Mouse (Mus musculus) stomach, embryonic 14.5 days (tissue): Measurements from ENCODE around the gene Cib4. TPM values are rescaled to one million over a fixed set of nuclear protein-coding genes. Genes with fewer than 3 reads are reported as not detected.

Experiments
- ATAC-seq: fragments of 200-750 bp; cut with Nextera tagmentation; 2 replicates; pipeline ENCODE4 v1.8.0; 2017; ENCODE audit warnings: low read depth, moderate TSS enrichment; ENCODE audit not compliant: insufficient number of reproducible peaks, insufficient read depth, low FRiP score
- H3K27ac ChIP-seq: fragments of 300-500 bp; sonication (generic); 2 replicates; pipeline ENCODE4 v1.5.1; 2014; ENCODE audit warnings: mild to moderate bottlenecking, low read length, moderate library complexity, mixed read lengths
- H3K27me3 ChIP-seq: fragments of 300-500 bp; sonication (generic); 2 replicates; pipeline ENCODE4 v1.6.1; 2014; ENCODE audit warnings: low read length, control low read depth, mixed read lengths; ENCODE audit not compliant: control insufficient read depth, insufficient read depth
- H3K36me3 ChIP-seq: fragments of 300-500 bp; sonication (generic); 2 replicates; pipeline ENCODE4 v1.6.1; 2014; ENCODE audit warnings: mild to moderate bottlenecking, control low read depth, low read length, moderate library complexity, mixed read lengths; ENCODE audit not compliant: control insufficient read depth, insufficient read depth
- H3K4me1 ChIP-seq: fragments of 300-500 bp; sonication (generic); 2 replicates; pipeline ENCODE4 v1.6.1; 2014; ENCODE audit warnings: low read length, control low read depth, mixed read lengths; ENCODE audit not compliant: control insufficient read depth, insufficient read depth
- H3K4me2 ChIP-seq: fragments of 300-500 bp; sonication (generic); replicated peaks from 2 replicates; pipeline ENCODE4 v1.6.1; 2014; ENCODE audit warnings: low read depth, low read length, control low read depth
- H3K4me3 ChIP-seq: fragments of 300-500 bp; sonication (generic); 2 replicates; pipeline ENCODE4 v1.5.1; 2014; ENCODE audit warnings: low read depth, low read length, control low read depth
- H3K9ac ChIP-seq: fragments of 300-500 bp; sonication (generic); replicated peaks from 2 replicates; pipeline ENCODE4 v1.6.1; 2014; ENCODE audit warnings: low read depth, mild to moderate bottlenecking, control low read depth, low read length, moderate library complexity, mixed read lengths
- H3K9me3 ChIP-seq: fragments of 300-500 bp; sonication (generic); 2 replicates; pipeline ENCODE4 v1.6.1; 2016; ENCODE audit warnings: low read depth, low read length, control low read depth; ENCODE audit not compliant: control insufficient read depth
- WGBS: fragments of 180-500 bp; shearing (Covaris S2); extraction: QIAGEN DNeasy Blood & Tissue Kit; methylation state at CpG from one replicate; pipeline ENCODE4 v1.1.7; 2014; 5-methylcytosine and 5-hydroxymethylcytosine counted together
- polyA plus RNA-seq: library from polyadenylated mRNA; unstranded; fragments of >200 nt; fragmentation: Nextera tagmentation; extraction: Ambion mirVana; gene quantifications from 2 replicates; pipeline ENCODE4 v1.2.1, GENCODE M21; 2014

The Cib4 gene
- polyA plus RNA-seq, 1 experiment from 2014 or later = not detected

- Histone ChIP-seq H3K27ac (peak overlapping the region; percentile 72; the same call in 1 of the 2 replicates), H3K4me3 (no peak overlapping the region), H3K9ac (no peak overlapping the region), H3K36me3 (no peaks in the 10 kb centered on the region), H3K9me3 (no peaks in the 10 kb centered on the region), H3K4me2 (no peak overlapping the region), H3K4me1 (peaks cover 25% of the 10 kb centered on the region), H3K27me3 (no peaks in the 10 kb centered on the region)
- 65% methylated on average over 10 of the region's 10 CpGs for WGBS
- ATAC-seq = no peak
Measured at GRCm38 (mm10) chr5:30520214-30520732, 25.4 kb downstream of the Cib4 start.

DNA sequence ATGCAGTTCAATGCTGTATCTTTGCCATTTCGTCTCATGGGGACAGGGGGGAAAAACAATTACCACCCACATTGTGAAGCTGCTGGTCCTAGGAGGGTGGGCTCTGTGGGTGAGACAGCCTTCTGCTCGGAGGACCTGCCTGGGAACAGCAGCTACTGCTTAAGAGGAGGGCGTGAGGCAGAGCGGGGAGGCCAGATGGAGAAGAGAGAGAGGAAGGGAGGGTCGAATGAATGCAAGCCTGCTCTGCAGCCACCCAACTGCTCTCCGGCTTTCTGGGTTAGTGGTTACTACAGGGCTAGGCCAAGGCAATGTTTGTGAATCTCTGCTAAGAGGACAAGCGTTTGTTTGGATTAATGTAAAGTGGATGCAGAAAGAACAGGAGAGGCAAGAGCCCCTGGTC lies 26.1 kb downstream of the Cib4 start:
- H3K27ac ChIP-seq = peak overlapping the region; percentile 72
- H3K4me1 ChIP-seq = peaks cover 25% of the 10 kb centered on the region
- no peak overlapping the region for H3K4me2 ChIP-seq
- H3K4me3 ChIP-seq = no peak overlapping the region
- H3K9me3 ChIP-seq = no peaks in the 10 kb centered on the region
- no peak overlapping the region for H3K9ac ChIP-seq
- peak; percentile 60; the same call in 1 of the 2 replicates for ATAC-seq
- 29% methylated on average over 7 of the region's 7 CpGs for WGBS
- H3K27me3 ChIP-seq = no peaks in the 10 kb centered on the region
- no peaks in the 10 kb centered on the region for H3K36me3 ChIP-seq

GRCm38 (mm10) chr5:30518547-30518946 lies 27.1 kb downstream of the Cib4 start:
- ATAC-seq = no peak
- H3K27me3 ChIP-seq = no peaks in the 10 kb centered on the region
- H3K36me3 ChIP-seq = no peaks in the 10 kb centered on the region
- peak overlapping the region; percentile 72; the same call in 1 of the 2 replicates for H3K27ac ChIP-seq
- no peak overlapping the region for H3K4me2 ChIP-seq
- H3K9me3 ChIP-seq = no peaks in the 10 kb centered on the region
- H3K9ac ChIP-seq = no peak overlapping the region
- WGBS = 61% methylated on average over 6 of the region's 6 CpGs
- H3K4me1 ChIP-seq = peaks cover 25% of the 10 kb centered on the region
- H3K4me3 ChIP-seq = no peak overlapping the region

- H3K9ac ChIP-seq = no peak overlapping the region
- H3K27ac ChIP-seq = peak overlapping the region; percentile 72; the same call in 1 of the 2 replicates
- H3K4me1 ChIP-seq = peaks cover 25% of the 10 kb centered on the region
- H3K36me3 ChIP-seq = no peaks in the 10 kb centered on the region
- ATAC-seq = no peak
- H3K27me3 ChIP-seq = no peaks in the 10 kb centered on the region
- no peaks in the 10 kb centered on the region for H3K9me3 ChIP-seq
- WGBS = 33% methylated on average over 5 of the region's 5 CpGs
- no peak overlapping the region for H3K4me2 ChIP-seq
- no peak overlapping the region for H3K4me3 ChIP-seq
Measured at GRCm38 (mm10) chr5:30518108-30518507, 27.5 kb downstream of the Cib4 start.

- no peak overlapping the region for H3K27ac ChIP-seq
- no peaks in the 10 kb centered on the region for H3K27me3 ChIP-seq
- H3K4me1 ChIP-seq = peaks cover 25% of the 10 kb centered on the region
- H3K9ac ChIP-seq = no peak overlapping the region
- ATAC-seq = no peak
- no peak overlapping the region for H3K4me2 ChIP-seq
- 61% methylated on average over 7 of the region's 7 CpGs for WGBS
- H3K36me3 ChIP-seq = no peaks in the 10 kb centered on the region
- H3K4me3 ChIP-seq = no peak overlapping the region
- no peaks in the 10 kb centered on the region for H3K9me3 ChIP-seq
Measured at GRCm38 (mm10) chr5:30516376-30516775, 29.3 kb downstream of the Cib4 start.

- Histone ChIP-seq H3K9ac (no peak overlapping the region), H3K27me3 (no peaks in the 10 kb centered on the region), H3K36me3 (no peaks in the 10 kb centered on the region), H3K9me3 (no peaks in the 10 kb centered on the region), H3K4me3 (no peak overlapping the region), H3K27ac (no peak overlapping the region), H3K4me2 (no peak overlapping the region), H3K4me1 (peaks cover 12% of the 10 kb centered on the region; the same call in 1 of the 2 replicates)
- 83% methylated on average over 8 of the region's 8 CpGs for whole genome bisulfite sequencing
- no peak for ATAC-seq
Measured at GRCm38 (mm10) chr5:30513111-30513510, 32.5 kb downstream of the Cib4 start.

GRCm38 (mm10) chr5:30497299-30497698 lies 48.3 kb downstream of the Cib4 start:
- Histone ChIP-seq H3K4me1 (no peaks in the 10 kb centered on the region), H3K36me3 (no peaks in the 10 kb centered on the region), H3K4me2 (no peak overlapping the region), H3K9me3 (no peaks in the 10 kb centered on the region), H3K4me3 (no peak overlapping the region), H3K9ac (no peak overlapping the region), H3K27ac (no peak overlapping the region), H3K27me3 (no peaks in the 10 kb centered on the region)
- no peak for ATAC-seq
- 65% methylated on average over 7 of the region's 7 CpGs for WGBS

- H3K4me2 ChIP-seq = no peak overlapping the region
- H3K27ac ChIP-seq = no peak overlapping the region
- H3K4me3 ChIP-seq = no peak overlapping the region
- no peaks in the 10 kb centered on the region for H3K27me3 ChIP-seq
- no peak overlapping the region for H3K9ac ChIP-seq
- no peaks in the 10 kb centered on the region for H3K36me3 ChIP-seq
- no peaks in the 10 kb centered on the region for H3K9me3 ChIP-seq
- no peak for ATAC-seq
- H3K4me1 ChIP-seq = no peaks in the 10 kb centered on the region
- WGBS = 65% methylated on average over 8 of the region's 8 CpGs
Measured at GRCm38 (mm10) chr5:30496821-30497220, 48.8 kb downstream of the Cib4 start.

GRCm38 (mm10) chr5:30495288-30495687 lies 50.3 kb downstream of the Cib4 start:
- H3K36me3 ChIP-seq = no peaks in the 10 kb centered on the region
- H3K9me3 ChIP-seq = no peaks in the 10 kb centered on the region
- no peak overlapping the region for H3K4me3 ChIP-seq
- no peak overlapping the region for H3K9ac ChIP-seq
- no peak; the same call in 1 of the 2 replicates for ATAC-seq
- no peak overlapping the region for H3K4me2 ChIP-seq
- no peak overlapping the region for H3K27ac ChIP-seq
- H3K27me3 ChIP-seq = no peaks in the 10 kb centered on the region
- no peaks in the 10 kb centered on the region for H3K4me1 ChIP-seq
- WGBS = 80% methylated on average over 2 of the region's 2 CpGs
